Mouse (Mus musculus): ENCODE measurements around the gene Slc35f6. TPM values are rescaled to one million over a fixed set of nuclear protein-coding genes. Genes with fewer than 3 reads are reported as not detected.

Slc35f6 gene
- polyA plus RNA-seq, 1 experiment = 60.0 TPM

- TF ChIP-seq POLR2A (IDR thresholded peaks at IDR 0.05; ENCODE audit: extremely low read depth, insufficient read depth, low read length) (no peak), CTCF (IDR thresholded peaks at IDR 0.05; ENCODE audit: extremely low read depth, insufficient read depth, low read length) (no peak)
- H3K4me3 ChIP-seq (ENCODE audit: insufficient read depth, low read length) = no peak overlapping the region
- peaks cover 3% of the 10 kb centered on the region; the same call in 1 of the 2 replicates for H3K4me1 ChIP-seq (ENCODE audit: control insufficient read depth, insufficient read depth, low read length)
- no peak overlapping the region for H3K27ac ChIP-seq (ENCODE audit: insufficient read depth, low read length)
Observed at GRCm38 (mm10) chr5:30618376-30619003, 29.2 kb upstream of the Slc35f6 start.

GRCm38 (mm10) chr5:30619211-30619610, 28.5 kb upstream of the Slc35f6 start:
- no peak overlapping the region for H3K4me3 ChIP-seq (ENCODE audit: insufficient read depth, low read length)
- H3K27ac ChIP-seq (ENCODE audit: insufficient read depth, low read length) = no peak overlapping the region
- H3K4me1 ChIP-seq (ENCODE audit: control insufficient read depth, insufficient read depth, low read length) = peaks cover 3% of the 10 kb centered on the region; the same call in 1 of the 2 replicates
- TF ChIP-seq POLR2A (IDR thresholded peaks at IDR 0.05; ENCODE audit: extremely low read depth, insufficient read depth, low read length) (no peak), CTCF (IDR thresholded peaks at IDR 0.05; ENCODE audit: extremely low read depth, insufficient read depth, low read length) (no peak)

- TF ChIP-seq POLR2A (IDR thresholded peaks at IDR 0.05; ENCODE audit: extremely low read depth, insufficient read depth, low read length) (no peak), CTCF (IDR thresholded peaks at IDR 0.05; ENCODE audit: extremely low read depth, insufficient read depth, low read length) (no peak)
- H3K4me3 ChIP-seq (ENCODE audit: insufficient read depth, low read length) = no peak overlapping the region
- peaks cover 3% of the 10 kb centered on the region; the same call in 1 of the 2 replicates for H3K4me1 ChIP-seq (ENCODE audit: control insufficient read depth, insufficient read depth, low read length)
- H3K27ac ChIP-seq (ENCODE audit: insufficient read depth, low read length) = no peak overlapping the region
Observed at GRCm38 (mm10) chr5:30620567-30620966, 27.2 kb upstream of the Slc35f6 start.

GRCm38 (mm10) chr5:30621211-30621790, 26.4 kb upstream of the Slc35f6 start:
- Histone ChIP-seq H3K4me3 (ENCODE audit: insufficient read depth, low read length) (no peak overlapping the region), H3K27ac (ENCODE audit: insufficient read depth, low read length) (no peak overlapping the region), H3K4me1 (ENCODE audit: control insufficient read depth, insufficient read depth, low read length) (peaks cover 3% of the 10 kb centered on the region; the same call in 1 of the 2 replicates)
- TF ChIP-seq CTCF (IDR thresholded peaks at IDR 0.05; ENCODE audit: extremely low read depth, insufficient read depth, low read length) (no peak), POLR2A (IDR thresholded peaks at IDR 0.05; ENCODE audit: extremely low read depth, insufficient read depth, low read length) (no peak)

- H3K4me3 ChIP-seq (ENCODE audit: insufficient read depth, low read length) = no peak overlapping the region
- no peak overlapping the region for H3K27ac ChIP-seq (ENCODE audit: insufficient read depth, low read length)
- H3K4me1 ChIP-seq (ENCODE audit: control insufficient read depth, insufficient read depth, low read length) = peaks cover 3% of the 10 kb centered on the region; the same call in 1 of the 2 replicates
- no peak for TF ChIP-seq CTCF (IDR thresholded peaks at IDR 0.05; ENCODE audit: extremely low read depth, insufficient read depth, low read length)
- TF ChIP-seq POLR2A (IDR thresholded peaks at IDR 0.05; ENCODE audit: extremely low read depth, insufficient read depth, low read length) = no peak
Observed at GRCm38 (mm10) chr5:30621844-30622176, 25.9 kb upstream of the Slc35f6 start.

- no peak for TF ChIP-seq CTCF (IDR thresholded peaks at IDR 0.05; ENCODE audit: extremely low read depth, insufficient read depth, low read length)
- H3K4me3 ChIP-seq (ENCODE audit: insufficient read depth, low read length) = no peak overlapping the region
- H3K27ac ChIP-seq (ENCODE audit: insufficient read depth, low read length) = no peak overlapping the region
- H3K4me1 ChIP-seq (ENCODE audit: control insufficient read depth, insufficient read depth, low read length) = peaks cover 3% of the 10 kb centered on the region; the same call in 1 of the 2 replicates
Observed at GRCm38 (mm10) chr5:30622177-30622840, 25.4 kb upstream of the Slc35f6 start.

- Histone ChIP-seq H3K4me3 (ENCODE audit: insufficient read depth, low read length) (no peak overlapping the region), H3K27ac (ENCODE audit: insufficient read depth, low read length) (no peak overlapping the region), H3K4me1 (ENCODE audit: control insufficient read depth, insufficient read depth, low read length) (peaks cover 3% of the 10 kb centered on the region; the same call in 1 of the 2 replicates)
- TF ChIP-seq POLR2A (IDR thresholded peaks at IDR 0.05; ENCODE audit: extremely low read depth, insufficient read depth, low read length) = no peak
- TF ChIP-seq CTCF (IDR thresholded peaks at IDR 0.05; ENCODE audit: extremely low read depth, insufficient read depth, low read length) = no peak
Observed at GRCm38 (mm10) chr5:30622841-30623185, 24.9 kb upstream of the Slc35f6 start.

GRCm38 (mm10) chr5:30623380-30623779, 24.4 kb upstream of the Slc35f6 start:
- peaks cover 3% of the 10 kb centered on the region; the same call in 1 of the 2 replicates for H3K4me1 ChIP-seq (ENCODE audit: control insufficient read depth, insufficient read depth, low read length)
- TF ChIP-seq CTCF (IDR thresholded peaks at IDR 0.05; ENCODE audit: extremely low read depth, insufficient read depth, low read length) (no peak), POLR2A (IDR thresholded peaks at IDR 0.05; ENCODE audit: extremely low read depth, insufficient read depth, low read length) (no peak)
- H3K27ac ChIP-seq (ENCODE audit: insufficient read depth, low read length) = no peak overlapping the region
- no peak overlapping the region for H3K4me3 ChIP-seq (ENCODE audit: insufficient read depth, low read length)

GRCm38 (mm10) chr5:30624311-30624710, 23.4 kb upstream of the Slc35f6 start:
- TF ChIP-seq CTCF (IDR thresholded peaks at IDR 0.05; ENCODE audit: extremely low read depth, insufficient read depth, low read length) (no peak), POLR2A (IDR thresholded peaks at IDR 0.05; ENCODE audit: extremely low read depth, insufficient read depth, low read length) (no peak)
- Histone ChIP-seq H3K4me3 (ENCODE audit: insufficient read depth, low read length) (no peak overlapping the region), H3K27ac (ENCODE audit: insufficient read depth, low read length) (no peak overlapping the region), H3K4me1 (ENCODE audit: control insufficient read depth, insufficient read depth, low read length) (peaks cover 3% of the 10 kb centered on the region; the same call in 1 of the 2 replicates)

GRCm38 (mm10) chr5:30624908-30625307, 22.8 kb upstream of the Slc35f6 start:
- Histone ChIP-seq H3K4me3 (ENCODE audit: insufficient read depth, low read length) (no peak overlapping the region), H3K4me1 (ENCODE audit: control insufficient read depth, insufficient read depth, low read length) (peaks cover 3% of the 10 kb centered on the region), H3K27ac (ENCODE audit: insufficient read depth, low read length) (no peak overlapping the region)
- no peak for TF ChIP-seq CTCF (IDR thresholded peaks at IDR 0.05; ENCODE audit: extremely low read depth, insufficient read depth, low read length)
- no peak for TF ChIP-seq POLR2A (IDR thresholded peaks at IDR 0.05; ENCODE audit: extremely low read depth, insufficient read depth, low read length)

Measured in cortical plate, adult 2 months (tissue).